Mouse (Mus musculus) liver, adult 2 months (tissue): ENCODE data around the gene Cdk4.

ENCODE experiments used
- CTCF ChIP-seq: fragments of 200-500 bp; IDR thresholded peaks from 2 replicates; pipeline ENCODE4 v1.5.1; 2011; ENCODE audit warnings: low read depth, low read length, control low read depth
- POLR2A ChIP-seq: fragments of 200-500 bp; IDR thresholded peaks from 2 replicates; pipeline ENCODE4 v1.6.1; 2011; ENCODE audit warnings: low read length, control low read depth; ENCODE audit not compliant: insufficient read depth; ENCODE audit errors: extremely low read depth

DNA sequence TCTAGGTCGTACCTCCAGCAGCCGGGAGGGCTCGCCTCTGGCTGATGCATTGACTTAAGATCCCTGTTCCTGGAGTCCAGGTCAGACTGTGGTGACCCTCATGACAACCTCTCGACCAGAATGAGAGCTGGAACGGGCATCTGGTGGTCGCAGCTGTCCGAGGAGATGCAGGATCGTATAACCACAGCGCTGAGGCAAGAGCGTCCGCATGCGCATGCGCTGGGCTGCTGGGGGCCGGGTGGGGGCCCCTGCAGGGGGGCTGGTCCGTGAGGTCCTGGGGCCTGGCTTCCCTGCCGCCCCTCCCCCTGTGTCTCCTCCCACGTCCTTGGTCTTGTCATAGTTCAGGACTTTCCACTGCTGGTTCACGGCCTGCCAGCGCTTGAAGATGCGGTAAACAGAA is 6.8 kb upstream of the Cdk4 start:
- no peak for TF ChIP-seq POLR2A
- TF ChIP-seq CTCF: no peak
